In genomic region chr15:65733326-65733725, GRCm38 (mm10) we compare ENCODE assay signal across 14 mouse cellular contexts.
DNase-seq lines count a peak whose midpoint lies in the region; ATAC-seq and TF ChIP-seq lines count a peak whose summit lies in the region.
"Had no signal": no experiment of that assay in that cellular context is flagged by ENCODE, and none has a peak within 500 bp of the region (broad histone marks: within the 10 kb centered on the region; RNA-seq: fewer than 3 reads in every experiment).

No protein-coding gene starts in this region.

- peaks cover 5% of the 10 kb centered on the region; the same call in 1 of the 2 replicates for H3K4me1 ChIP-seq in cortical plate, adult 2 months (ENCODE audit: control insufficient read depth, insufficient read depth, low read length)
- no peaks in the 10 kb centered on the region for H3K4me1 ChIP-seq in kidney, embryonic 16.5 days (ENCODE audit: insufficient read depth, low read length)
- H3K4me1 ChIP-seq: heart, embryonic 15.5 days; hindbrain, embryonic 10.5 days; intestine, embryonic 15.5 days; kidney, embryonic 15.5 days had no signal

- H3K36me3 ChIP-seq in kidney, embryonic 16.5 days (ENCODE audit: insufficient read depth, low read length) = no peaks in the 10 kb centered on the region
- H3K36me3 ChIP-seq: heart, embryonic 15.5 days; hindbrain, embryonic 10.5 days; intestine, embryonic 15.5 days; kidney, embryonic 15.5 days had no signal

- no peak for ATAC-seq in kidney, embryonic 16.5 days (ENCODE audit: low FRiP score, low TSS enrichment)
- ATAC-seq: intestine, embryonic 15.5 days; liver, postnatal 0 days had no signal

- no peak overlapping the region for H3K4me2 ChIP-seq in kidney, embryonic 16.5 days (replicated peaks; ENCODE audit: low read depth, low read length)
- H3K4me2 ChIP-seq: heart, embryonic 15.5 days; intestine, embryonic 15.5 days; kidney, embryonic 15.5 days had no signal

- no peak overlapping the region for H3K4me3 ChIP-seq in cortical plate, adult 2 months (ENCODE audit: insufficient read depth, low read length)
- no peak overlapping the region for H3K4me3 ChIP-seq in kidney, embryonic 16.5 days (ENCODE audit: low read length)
- H3K4me3 ChIP-seq: heart, embryonic 15.5 days; hindbrain, embryonic 10.5 days; intestine, embryonic 15.5 days; kidney, embryonic 15.5 days had no signal

- no peaks in the 10 kb centered on the region for H3K9me3 ChIP-seq in kidney, embryonic 16.5 days (ENCODE audit: low read length)
- H3K9me3 ChIP-seq: heart, embryonic 15.5 days; hindbrain, embryonic 10.5 days; intestine, embryonic 15.5 days; kidney, embryonic 15.5 days had no signal

- TF ChIP-seq POLR2A in cortical plate, adult 2 months (IDR thresholded peaks at IDR 0.05; ENCODE audit: extremely low read depth, insufficient read depth, low read length) = no peak

- TF ChIP-seq CTCF in cortical plate, adult 2 months (IDR thresholded peaks at IDR 0.05; ENCODE audit: extremely low read depth, insufficient read depth, low read length) = no peak

- 86% methylated on average over 6 of the region's 6 CpGs for WGBS in kidney, embryonic 16.5 days

- peak; percentile 15 for DNase-seq in layer of hippocampus, adult 9-11 months
- no peak for DNase-seq in layer of hippocampus, adult 9-10 months (ENCODE audit: low spot score)
- peak; percentile 20 to 35 for DNase-seq in frontal cortex, postnatal 36 days (ENCODE audit: low spot score in 2 of 2)
- peak; percentile 47 to 70 for DNase-seq in right cerebral cortex, postnatal 10 days (ENCODE audit: low spot score in 2 of 2)
- DNase-seq in embryo, embryonic 10 days (ENCODE audit: low spot score) = no peak
- DNase-seq: cerebellum, adult 11 months; liver, postnatal 0 days; lung, postnatal 4 days had no signal

- H3K27ac ChIP-seq in cortical plate, adult 2 months (ENCODE audit: insufficient read depth, low read length) = peak overlapping the region; percentile 32; the same call in 1 of the 2 replicates
- no peak overlapping the region for H3K27ac ChIP-seq in kidney, embryonic 16.5 days (ENCODE audit: low read length)
- H3K27ac ChIP-seq: heart, embryonic 15.5 days; hindbrain, embryonic 10.5 days; intestine, embryonic 15.5 days; kidney, embryonic 15.5 days had no signal

- no peaks in the 10 kb centered on the region for H3K27me3 ChIP-seq in kidney, embryonic 16.5 days (ENCODE audit: insufficient read depth, low read length)
- H3K27me3 ChIP-seq: heart, embryonic 15.5 days; intestine, embryonic 15.5 days; kidney, embryonic 15.5 days had no signal

- H3K9ac ChIP-seq in kidney, embryonic 16.5 days (replicated peaks; ENCODE audit: low read length) = no peak overlapping the region
- H3K9ac ChIP-seq: heart, embryonic 15.5 days; intestine, embryonic 15.5 days; kidney, embryonic 15.5 days; liver, postnatal 0 days had no signal

Comparison
In these comparisons a context has a peak if more than half of its experiments do, and no peak if none do; other contexts are left out.
1. DNase-seq: peak in layer of hippocampus, adult 9-11 months (single experiment), frontal cortex, postnatal 36 days (2 of 2) and right cerebral cortex, postnatal 10 days (2 of 2); none in layer of hippocampus, adult 9-10 months (single experiment) and embryo, embryonic 10 days (single experiment).